Mouse (Mus musculus): ENCODE measurements around the gene Ctnnd2.

DNA sequence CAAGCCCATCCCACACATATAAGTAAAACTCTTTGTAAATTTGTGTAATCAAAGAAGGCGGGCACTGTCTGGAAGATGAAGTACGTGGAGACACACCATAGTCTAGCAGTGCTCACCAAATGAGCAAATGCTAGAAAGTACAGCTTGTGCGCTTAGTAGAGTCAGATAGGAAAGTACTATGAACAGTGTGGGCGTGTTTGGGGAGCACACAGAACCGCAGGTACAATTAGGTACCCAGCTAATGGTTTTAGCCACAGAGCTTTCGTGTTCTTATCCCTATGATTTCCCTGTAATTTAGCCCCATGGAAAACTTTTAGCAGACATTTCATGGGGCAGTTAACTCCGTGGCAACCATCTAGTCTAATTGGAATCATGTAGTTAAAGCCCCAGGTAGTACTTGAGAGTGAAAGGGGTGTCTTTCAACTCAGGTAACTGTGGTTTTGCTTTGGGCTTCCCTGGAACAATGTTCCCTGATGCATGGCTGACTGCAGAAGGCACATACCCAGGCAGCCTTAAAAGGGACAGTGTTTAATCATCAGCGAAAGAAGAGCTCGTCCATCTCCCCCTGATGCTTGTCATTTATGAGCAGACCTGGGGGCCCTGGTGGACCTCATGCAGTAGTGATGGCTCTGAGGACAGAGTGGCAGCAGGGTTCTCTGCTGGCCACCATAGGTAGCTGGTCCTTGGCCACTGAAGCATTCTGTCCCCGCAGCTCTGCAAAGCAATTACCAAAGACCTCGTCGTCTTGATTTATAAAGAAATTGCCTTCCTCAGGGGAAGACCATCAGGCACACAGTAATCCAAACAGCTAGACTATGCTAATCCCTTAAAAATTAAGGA, 697.5 kb downstream of the Ctnnd2 start:
- no peak for TF ChIP-seq POLR2A (IDR thresholded peaks at IDR 0.05; ENCODE audit: insufficient read length, low read depth)
- TF ChIP-seq POLR2AphosphoS2 (IDR thresholded peaks at IDR 0.05; ENCODE audit: insufficient read length, low read depth): no peak
- no peak for TF ChIP-seq USF1 (IDR thresholded peaks at IDR 0.05; ENCODE audit: low read depth)
- no peak for TF ChIP-seq TCF12 (IDR thresholded peaks at IDR 0.05; ENCODE audit: insufficient read depth, poor library complexity, severe bottlenecking)
- TF ChIP-seq MAX (IDR thresholded peaks at IDR 0.05; ENCODE audit: low read depth): no peak
